9 mouse cellular contexts compared by ENCODE assay signal in the genomic region with DNA sequence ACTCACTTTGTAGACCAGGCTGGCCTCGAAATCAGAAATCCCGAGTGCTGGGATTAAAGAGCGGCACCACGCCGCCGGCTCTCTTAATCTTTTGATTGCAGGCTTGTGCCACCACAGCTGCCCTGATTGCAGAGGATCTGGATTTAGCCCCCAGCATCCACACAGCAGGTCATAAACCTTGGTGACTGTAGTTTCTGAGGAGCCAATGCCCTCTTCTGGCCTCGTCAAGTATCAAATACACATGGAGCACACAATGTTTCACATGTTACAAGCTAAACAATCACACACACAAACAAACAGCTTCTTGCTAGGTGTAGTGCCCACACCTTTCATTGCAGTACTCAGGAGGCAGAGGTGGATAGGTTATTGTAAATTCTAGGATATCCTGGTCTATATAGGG.
"Had no signal": no experiment of that assay in that cellular context is flagged by ENCODE, and none has a peak within 500 bp of the region (broad histone marks: within the 10 kb centered on the region; RNA-seq: fewer than 3 reads in every experiment).

No protein-coding gene starts in this region.

- H3K27ac ChIP-seq: kidney, embryonic 15.5 days; layer of hippocampus, adult 2 months; limb, embryonic 12.5 days; lung, embryonic 15.5 days had no signal

- ATAC-seq: midbrain, embryonic 16.5 days had no signal

- H3K9ac ChIP-seq: kidney, embryonic 15.5 days; limb, embryonic 12.5 days; lung, embryonic 15.5 days had no signal

- H3K4me2 ChIP-seq: kidney, embryonic 15.5 days; limb, embryonic 12.5 days; lung, embryonic 15.5 days; midbrain, embryonic 11.5 days had no signal

- H3K27me3 ChIP-seq: kidney, embryonic 15.5 days; limb, embryonic 12.5 days; lung, embryonic 15.5 days had no signal

- DNase-seq: kidney, adult 18-20 months; kidney, postnatal 4 days; right cerebral cortex, postnatal 14 days had no signal

- H3K4me3 ChIP-seq: kidney, embryonic 15.5 days; layer of hippocampus, adult 2 months; limb, embryonic 12.5 days; lung, embryonic 15.5 days had no signal

- H3K9me3 ChIP-seq: kidney, embryonic 15.5 days; limb, embryonic 12.5 days; lung, embryonic 15.5 days had no signal

- H3K36me3 ChIP-seq: kidney, embryonic 15.5 days; limb, embryonic 12.5 days; lung, embryonic 15.5 days had no signal

- H3K4me1 ChIP-seq: limb, embryonic 12.5 days had no signal
